Mouse (Mus musculus) telencephalon, adult 2 months (tissue): ENCODE results near the gene Ankrd65.
"Not testable (repeated sequence)": the region's sequence is repeated elsewhere in the genome, so short reads cannot be mapped to it uniquely, and the experiment has no call there.

Experiments
- DNase-seq: peaks from one replicate; pipeline ENCODE4 v3.0.0-alpha.2; 2011; ENCODE audit warnings: low read depth, low spot score

Ankrd65 gene

DNA sequence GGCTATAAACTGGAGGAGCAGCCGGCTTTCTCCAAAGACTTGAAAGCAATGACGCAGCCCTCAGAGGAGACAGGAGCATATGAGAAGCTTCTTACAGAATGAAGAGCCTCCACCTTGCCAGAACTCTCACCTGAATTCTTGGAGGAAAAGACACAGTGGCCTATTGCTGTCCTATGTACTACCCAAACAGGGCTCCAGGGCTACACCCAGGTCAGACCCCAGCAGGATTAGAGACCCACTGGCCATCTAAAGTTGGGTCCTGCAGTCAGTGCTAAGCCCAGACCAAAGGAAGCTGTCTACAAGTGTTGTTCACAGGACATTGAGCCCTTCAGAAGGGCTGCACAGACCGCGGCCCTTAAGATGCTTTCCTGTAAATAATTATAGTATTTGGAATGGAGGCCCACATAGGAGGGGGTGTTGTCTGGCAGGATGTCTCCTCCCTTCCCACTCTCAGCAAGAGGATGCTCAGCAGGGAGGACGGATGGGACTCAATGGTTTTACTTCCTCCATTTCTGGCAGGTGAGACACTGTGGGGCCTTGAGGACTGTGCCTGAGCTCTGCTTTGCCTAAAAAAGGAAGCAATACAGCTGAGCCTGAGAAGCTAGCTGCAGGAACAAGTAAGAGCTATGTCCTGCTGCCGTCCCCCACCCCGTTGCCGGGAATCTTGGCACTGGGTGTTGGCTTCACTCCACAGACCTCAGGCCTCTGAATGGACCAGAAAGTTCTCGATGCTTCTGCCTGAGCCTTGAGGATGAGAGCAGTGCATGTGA is 15.1 kb upstream of the Ankrd65 start:
- DNase-seq: no peak

DNA sequence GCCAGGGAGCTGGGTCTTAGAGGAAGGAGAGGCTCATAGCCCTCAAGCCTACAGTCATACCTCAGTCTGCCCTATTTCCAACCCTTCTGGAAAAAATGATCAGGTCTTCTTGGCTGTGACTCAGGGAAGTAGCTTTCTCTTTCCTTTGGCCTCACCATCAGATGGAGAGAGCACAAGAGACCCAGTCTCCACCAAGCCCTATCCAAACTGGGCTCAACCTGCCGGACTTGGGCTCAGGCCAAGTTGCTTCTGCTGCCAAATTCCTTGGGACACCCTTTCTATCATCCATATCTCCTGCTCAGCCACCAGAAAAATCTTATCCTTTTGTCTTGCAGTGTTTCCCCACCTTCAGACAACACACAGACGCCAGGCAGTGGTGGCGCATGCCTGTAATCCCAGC is 14.4 kb upstream of the Ankrd65 start:
- no peak for DNase-seq

DNA sequence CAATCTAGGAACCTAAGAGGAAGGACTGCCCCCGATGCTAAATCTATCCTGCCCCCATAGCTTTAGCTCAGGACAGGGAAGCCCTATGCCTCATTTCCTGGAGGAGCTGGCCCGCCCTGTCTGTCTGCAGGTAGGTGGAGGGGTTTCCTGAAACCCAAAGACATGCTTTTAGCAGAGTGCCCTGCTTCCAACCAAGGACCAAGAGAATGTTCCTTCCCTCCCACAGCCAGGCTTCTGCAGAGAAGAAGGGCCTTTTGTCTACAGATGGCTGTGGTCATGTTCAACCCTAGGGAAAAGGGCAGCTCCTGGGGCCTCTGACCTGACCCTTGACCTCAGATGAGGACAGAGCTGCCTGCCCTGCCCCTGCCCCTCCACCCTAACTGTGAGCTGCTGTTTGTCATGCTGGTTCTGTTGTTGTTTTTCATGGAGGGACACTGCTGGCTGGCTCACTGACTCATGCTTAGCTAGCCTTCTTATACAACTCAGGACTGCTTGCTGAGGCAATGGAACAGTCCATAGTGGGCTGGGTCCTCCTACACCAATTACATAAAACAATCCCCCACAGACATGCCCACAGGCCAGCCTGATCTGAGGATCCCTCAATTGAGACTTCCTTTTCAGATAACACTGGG is 13.4 kb upstream of the Ankrd65 start:
- peak; percentile 53 for DNase-seq

DNA sequence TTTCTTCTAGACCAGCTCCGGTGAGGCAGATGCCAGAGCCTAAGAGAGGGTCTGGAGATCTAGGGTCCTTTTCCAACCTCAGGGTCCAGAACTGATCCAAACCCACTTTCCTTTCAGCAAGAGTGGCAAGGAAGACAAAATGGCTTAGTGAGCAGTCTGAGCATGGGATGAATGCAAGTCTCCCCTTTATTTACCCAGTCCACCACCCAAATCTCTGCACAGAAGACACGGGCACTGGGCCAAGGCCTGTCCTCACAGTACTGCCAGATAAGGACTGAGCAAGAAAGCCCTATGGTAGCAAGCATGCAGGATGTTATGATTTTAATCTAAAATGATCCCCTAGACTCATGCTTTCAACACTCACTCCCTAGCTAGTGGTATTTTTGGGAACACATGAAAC is 12.4 kb upstream of the Ankrd65 start:
- DNase-seq: no peak

DNA sequence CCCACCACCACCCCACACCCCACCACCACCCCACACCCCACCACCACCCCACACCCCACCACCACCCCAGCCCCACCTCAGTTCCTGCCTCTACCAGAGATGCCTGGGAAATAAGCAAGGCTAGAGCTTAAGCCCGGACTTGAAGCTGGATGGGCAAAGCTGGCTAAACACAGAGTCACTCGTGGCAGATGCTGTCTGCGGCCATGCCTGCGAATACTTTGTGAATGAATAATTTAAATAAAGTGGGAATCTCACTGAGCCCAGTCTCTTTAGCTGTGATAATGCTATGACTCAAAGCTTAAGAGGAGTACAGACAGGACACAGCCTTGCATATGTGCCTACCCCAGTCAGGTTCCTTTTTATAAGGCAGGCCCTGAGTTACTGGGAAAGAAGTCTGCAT is 10.7 kb upstream of the Ankrd65 start:
- DNase-seq: no peak

DNA sequence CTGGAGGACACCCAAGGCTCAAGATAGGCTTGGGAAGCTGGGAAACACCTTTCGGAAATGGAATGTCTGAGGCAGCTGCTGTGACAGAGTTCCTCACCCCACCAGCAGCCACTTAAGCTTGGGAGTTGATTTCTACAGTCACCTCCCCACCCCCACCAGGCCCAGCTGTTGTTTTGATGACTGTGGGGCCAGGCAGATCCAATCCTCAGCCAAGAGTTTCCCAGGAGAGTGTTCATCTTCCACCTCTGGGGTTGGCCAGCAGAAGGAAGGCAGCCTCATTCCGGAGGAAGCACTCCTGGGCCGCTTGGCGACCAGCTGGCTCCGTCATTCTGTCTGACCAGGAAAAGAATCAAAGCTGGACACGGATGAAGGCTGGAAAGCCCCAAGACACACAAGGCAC is 9.3 kb upstream of the Ankrd65 start:
- DNase-seq: no peak

DNA sequence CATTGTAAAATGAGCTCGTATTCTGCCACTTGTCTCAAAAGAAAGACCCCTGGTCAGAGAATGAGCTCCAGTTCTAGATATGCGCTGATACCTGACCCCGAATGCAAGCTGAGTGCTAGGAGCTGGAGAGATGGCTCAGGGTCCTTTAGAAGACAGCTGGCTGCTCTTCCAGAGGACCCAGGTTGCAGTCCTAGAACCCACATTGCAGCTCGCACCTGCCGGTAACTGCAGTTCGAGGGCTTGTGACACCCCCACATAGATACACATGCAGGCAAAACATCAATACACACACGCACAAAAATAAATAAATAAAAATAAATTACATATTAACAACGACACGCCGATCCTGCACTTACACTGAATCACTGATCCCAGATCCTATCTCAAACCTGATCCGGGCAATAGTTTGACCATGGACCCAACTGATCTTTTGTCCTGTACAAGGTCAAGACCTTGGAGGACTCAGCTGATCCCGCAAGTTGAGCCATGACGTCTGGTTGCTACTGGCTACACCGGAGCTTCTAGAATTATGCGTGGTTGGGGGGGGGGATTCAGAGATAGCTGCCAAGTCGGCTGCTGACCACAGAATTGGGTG is 6.7 kb upstream of the Ankrd65 start:
- no peak for DNase-seq

DNA sequence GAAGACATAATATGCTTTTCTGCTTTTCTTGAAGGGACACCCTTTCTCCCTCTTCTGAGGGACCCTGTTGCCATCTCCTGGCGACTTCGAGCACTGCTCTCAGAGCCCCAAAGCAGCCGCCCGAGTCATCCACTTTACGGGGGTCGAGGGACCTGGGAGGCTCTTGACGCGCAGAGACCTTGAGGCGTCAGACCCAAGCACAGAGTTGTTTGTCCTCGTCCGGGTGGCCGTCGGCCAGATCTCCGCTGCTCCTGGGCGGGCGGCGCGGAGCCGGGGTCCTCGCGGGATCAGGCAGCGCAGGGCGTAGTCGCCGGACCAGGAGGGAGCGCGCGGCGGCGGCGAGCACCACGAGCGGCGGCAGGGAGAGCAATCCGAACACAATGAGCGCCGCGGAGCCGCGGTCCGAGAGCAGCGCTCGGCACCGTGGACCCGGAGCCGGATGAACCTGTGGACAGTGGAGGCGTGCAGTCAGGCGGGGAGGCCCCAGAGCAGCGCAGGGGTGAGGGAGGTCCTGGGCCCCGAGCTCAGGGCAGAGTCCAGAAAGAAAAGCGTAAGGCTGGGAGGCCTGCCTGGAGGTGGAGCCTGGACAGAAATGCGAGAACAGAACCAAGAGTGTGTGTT is 6.0 kb upstream of the Ankrd65 start:
- peak; percentile 51 for DNase-seq

DNA sequence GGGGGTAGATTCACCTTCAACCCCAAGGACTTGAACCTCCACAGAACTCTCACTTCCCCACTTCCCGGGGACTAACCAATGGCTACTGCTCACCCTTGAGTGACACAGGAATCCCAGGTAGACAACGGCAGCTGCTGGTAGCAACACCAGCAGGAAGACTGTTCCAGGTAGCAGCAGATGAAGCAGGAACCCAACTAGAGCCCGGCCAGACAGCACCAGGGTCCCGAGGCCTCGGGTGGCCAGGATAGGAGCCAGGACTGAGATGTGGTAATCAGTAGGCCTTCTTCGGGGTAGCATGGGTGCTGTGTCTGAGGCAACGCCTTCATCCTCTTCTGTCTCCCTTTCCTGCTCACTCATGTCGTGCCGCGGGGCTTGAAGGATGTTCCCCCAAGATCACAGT is 5.0 kb upstream of the Ankrd65 start:
- no peak for DNase-seq

DNA sequence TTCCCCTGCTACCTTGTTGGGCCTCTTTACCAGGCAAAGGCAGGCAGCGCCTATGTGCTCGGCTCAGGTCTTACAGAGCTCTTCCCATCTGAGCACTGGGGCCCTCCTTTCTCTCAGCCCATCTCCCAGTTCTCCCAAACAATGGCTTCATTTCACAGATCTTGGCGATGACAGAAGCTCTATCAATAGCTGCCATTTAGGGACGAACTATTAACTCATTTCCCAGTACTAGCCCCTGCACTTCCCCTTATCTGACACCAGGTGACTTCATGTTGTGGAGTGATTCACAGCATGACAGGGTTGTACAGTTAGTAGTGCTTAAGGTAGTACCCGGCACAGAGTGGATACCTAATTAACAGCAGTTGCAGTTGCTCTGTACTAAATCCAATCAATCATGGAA is 4.4 kb upstream of the Ankrd65 start, which contains the start of gene Tmem88b:
Gene Tmem88b, minus strand, starts transcription at position 56 of the 400 bp plus-strand sequence.
- DNase-seq: peak; percentile 54

DNA sequence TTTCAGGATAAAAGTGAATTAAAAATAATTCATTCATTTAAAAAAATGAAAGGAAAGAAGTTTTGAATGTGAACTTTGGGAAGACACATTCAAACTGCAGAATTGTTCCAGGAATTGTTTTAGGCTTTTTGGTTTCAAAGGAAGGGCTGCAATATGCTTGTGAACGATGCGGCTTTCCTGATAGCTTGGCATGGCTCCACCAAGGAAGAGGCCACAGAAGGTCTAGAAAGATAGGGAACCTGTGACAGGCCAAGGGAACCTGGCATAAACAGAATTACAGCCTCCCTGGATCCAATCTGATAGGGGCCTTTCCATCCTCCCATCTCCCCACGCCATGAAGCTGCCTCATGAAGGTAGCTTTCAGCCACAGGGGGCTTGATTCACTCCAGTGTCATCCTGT is 1.9 kb upstream of the Ankrd65 start:
- DNase-seq: no peak

DNA sequence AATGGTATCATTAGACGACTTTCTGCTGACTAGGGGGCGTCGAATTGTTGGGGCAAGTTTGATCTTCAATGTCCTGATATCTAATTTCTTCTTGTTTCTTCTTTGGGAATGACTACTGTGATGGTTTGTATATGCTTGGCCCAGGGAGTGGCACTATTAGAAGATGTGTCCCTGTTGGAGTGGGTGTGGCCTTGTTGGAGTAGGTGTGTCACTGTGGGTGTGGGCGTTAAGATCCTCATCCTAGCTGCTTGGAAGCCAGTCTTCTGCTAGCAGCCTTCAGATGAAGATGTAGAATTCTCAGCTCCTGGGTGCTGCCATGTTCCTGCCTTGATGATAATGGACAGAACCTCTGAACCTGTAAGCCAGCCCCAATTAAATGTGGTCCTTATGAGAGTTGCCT is 1.4 kb upstream of the Ankrd65 start:
- not testable (repeated sequence) for DNase-seq

DNA sequence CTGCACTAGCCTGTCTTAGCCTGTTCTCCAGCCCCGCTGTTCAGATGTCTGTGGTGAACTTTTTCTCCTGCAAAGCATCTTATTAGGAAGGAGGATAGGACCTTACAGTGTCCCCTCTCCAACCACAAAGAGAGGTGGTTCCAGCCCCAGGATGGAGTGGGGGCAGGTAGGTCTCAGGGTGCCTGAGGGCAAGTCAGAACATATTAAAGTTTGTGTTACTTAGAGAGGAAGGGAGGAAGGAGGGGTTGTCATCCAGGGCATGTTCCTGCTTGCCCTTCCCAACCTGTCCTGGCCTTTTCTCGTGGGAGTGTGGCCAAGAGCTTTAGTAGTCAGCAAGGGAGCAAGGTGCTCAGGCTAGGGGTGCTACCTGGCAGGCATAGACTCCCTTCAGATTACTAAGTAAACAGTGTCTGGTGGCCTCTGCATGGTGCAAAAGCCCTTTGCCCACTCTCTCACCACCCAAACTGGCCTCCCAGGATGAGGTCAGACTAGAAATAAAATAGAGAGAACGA is 467 bp downstream of the Ankrd65 start:
- no peak for DNase-seq

DNA sequence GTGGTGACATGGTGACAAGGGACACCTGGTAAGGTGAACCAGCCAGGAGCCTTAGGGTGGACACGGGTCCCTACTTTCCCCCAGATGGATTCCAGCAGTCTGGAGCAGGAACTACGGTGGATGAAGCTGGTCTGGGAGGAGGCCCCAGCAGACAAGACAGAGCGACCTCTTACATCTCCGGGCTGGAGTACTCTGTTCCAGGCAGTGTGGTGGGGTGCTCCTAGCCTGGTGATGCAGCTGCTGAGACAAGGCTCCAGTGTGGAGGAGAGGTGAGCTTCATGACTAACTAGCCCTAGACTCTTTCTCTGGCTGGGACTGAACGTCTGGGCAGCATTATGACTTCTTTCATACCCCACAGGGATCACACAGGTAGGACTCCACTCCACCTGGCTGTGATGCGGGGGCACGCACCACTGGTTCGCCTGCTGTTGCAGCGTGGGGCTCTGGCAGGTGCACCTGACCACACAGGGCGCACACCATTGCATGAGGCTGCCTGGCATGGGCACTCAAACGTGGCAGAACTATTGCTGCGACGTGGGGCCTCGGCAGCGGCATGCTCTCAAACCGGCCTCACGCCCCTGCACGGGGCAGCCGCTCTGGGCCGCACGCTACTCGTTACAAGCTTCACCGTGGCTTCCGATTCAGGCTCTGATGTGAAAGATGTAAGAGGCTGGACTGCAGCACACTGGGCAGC is 1.1 kb downstream of the Ankrd65 start:
- DNase-seq: no peak

DNA sequence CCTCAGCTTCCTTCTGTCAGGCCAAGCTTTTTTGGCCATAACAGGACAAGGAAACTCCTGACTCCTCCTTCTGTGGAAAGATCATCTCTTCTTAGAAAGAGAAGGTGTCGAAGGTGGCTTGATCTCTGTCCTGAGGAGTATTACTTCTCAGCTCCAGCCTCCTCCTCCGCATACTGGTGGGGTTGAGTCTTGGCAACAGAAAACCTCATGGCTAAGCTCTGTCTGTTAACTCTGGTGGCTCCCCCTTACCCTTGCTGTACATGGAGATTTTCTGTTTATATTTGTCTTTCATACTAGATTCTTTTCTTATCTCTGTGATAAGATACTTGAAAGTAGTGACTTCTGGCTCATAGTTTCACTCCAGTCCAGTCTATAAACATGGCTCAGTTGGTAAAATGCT is 3.5 kb downstream of the Ankrd65 start:
- DNase-seq: no peak

DNA sequence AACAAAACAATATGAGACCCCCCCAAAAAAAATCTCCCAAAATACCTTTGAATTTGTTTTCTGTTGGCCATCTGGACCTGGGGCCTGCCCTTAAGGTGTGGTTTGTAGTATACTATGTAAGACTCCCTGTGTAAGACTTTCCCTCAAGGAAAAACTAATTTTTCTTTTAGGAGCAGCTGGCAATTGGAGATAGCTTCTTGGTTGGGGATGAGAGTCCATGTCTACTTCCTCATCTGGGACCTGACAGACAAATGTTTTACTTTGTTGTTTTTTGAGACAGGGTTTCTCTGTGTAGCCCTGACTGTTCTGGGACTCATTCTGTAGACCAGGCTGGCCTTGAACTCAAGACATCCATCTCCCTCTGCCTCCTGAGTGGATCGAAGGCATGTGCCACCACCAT is 11.8 kb downstream of the Ankrd65 start:
- no peak for DNase-seq

DNA sequence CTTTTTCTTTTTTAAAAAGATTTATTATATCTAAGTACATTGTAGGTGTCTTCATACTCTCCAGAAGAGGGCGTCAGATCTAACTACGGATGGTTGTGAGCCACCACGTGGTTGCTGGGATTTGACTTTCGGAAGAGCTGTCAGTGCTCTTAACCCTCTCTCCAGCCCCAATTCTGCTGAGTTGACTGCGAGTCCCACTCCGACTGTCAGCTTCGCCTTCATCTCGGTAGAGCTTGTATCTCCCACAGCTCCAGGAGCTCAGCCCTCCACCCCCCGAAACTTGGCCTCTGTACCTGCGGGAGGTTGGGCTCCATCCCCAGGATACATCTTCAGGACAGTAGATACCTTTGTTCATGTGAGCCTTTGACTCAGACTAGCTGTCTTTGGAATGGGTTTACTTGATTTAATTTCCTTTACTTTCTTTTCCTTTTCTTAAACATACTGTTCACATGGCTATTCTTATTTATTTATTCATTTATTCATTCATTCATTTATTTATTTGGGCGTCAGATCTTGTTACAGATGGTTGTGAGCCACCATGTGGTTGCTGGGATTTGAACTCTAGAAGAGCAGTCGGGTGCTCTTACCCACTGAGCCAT is 12.6 kb downstream of the Ankrd65 start, which contains the start of gene Mrpl20:
Gene Mrpl20, plus strand, starts transcription at position 138 of the 599 bp plus-strand sequence.
- DNase-seq: no peak

DNA sequence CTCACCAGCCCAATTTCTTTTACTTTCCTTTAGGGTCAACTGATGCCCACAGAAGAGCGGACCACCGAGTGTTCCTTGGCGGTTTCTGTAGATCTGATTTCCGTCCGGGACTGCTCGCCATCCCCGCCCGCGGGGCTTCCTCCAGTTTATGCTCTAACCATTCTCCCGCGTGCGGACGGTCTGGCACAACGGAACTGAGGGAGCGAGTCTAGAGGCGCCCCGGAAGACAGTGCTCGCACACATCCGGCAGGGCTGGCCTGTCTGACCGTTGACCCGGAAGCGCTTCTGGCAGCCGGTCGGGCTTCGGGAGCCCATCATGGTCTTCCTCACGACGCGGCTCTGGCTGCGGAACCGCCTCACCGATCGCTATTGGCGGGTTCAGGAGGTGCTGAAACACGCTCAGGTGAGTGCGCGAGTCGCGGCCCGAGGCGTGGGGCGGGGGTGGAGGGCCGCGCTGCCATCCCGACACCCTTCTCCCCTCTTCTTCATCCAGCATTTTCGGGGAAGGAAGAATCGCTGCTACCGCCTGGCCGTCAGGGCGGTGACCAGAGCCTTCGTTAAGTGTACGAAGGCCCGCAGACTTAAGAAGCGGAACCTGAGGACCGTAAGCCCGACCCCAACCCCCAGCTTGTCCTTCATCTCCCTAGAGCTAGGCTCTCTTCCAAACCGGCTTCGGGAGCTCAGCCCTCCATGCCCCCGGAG is 13.3 kb downstream of the Ankrd65 start:
- peak; percentile 85 for DNase-seq

DNA sequence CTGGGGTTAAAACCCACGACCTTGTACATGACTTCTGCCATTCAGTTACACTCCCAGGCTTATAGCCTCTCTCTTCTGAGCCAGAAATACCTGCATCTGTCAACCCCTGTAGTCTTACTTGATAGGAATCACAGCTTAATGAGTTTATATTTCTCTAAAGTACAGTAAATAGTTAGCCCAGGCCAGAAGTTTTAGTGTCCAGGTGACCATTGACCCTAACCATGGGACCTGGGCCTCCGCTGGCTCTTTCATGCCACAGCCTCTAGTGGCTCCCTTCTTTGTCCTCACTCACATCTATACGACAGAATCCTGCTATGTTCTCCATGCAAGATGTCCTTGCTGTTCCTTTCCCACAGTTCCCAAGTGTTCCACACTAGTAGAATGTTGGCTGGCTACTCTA is 17.6 kb downstream of the Ankrd65 start:
- DNase-seq: no peak

DNA sequence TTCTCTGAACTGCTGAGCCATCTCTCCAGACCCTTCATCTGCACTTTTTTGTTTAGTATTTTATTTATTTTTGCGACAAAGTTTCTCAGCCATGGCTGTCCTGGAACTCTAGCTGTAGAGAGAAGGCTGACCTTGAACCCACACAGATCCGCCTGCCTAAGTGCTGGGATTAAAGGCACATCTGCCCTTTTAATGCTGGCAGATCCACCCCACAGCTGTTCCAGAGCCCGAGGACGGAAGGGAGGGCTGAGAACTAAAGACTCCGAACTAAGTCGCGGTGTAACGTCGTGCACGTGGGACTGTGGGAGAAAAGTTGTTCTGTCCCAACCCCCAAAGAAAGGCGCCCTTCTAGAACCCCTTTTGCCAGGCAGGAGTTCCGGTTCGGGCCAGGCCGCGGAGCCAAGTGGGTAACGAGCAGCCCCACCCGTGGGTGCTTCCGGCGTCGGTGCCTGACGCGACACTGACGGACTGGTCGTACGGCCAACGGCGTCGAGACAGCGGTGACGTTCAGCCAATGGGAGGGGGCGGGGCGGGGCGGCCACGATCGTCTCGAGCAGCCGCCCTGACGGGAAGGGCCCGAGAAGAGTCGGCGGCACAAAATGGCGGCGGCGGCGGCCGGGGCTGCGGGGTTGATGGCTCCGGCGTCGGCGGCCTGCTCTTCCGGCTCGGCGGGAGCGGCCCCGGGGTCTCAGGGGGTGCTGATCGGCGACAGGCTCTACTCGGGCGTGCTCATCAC is 21.9 kb downstream of the Ankrd65 start, which contains the start of gene Ccnl2:
Gene Ccnl2, plus strand, starts transcription at position 561 of the 736 bp plus-strand sequence.
- peak; percentile 93 for DNase-seq
